Mouse (Mus musculus) A20 (cell line): ENCODE measurements around the gene Gp1ba.
A peak's percentile ranks its signal among the peaks of the same experiment; 100 is the strongest.

Source experiments
- DNase-seq: peaks from one replicate; pipeline ENCODE4 v3.0.0-alpha.2; 2011; ENCODE audit warnings: low read depth, low spot score

Gp1ba gene

DNA sequence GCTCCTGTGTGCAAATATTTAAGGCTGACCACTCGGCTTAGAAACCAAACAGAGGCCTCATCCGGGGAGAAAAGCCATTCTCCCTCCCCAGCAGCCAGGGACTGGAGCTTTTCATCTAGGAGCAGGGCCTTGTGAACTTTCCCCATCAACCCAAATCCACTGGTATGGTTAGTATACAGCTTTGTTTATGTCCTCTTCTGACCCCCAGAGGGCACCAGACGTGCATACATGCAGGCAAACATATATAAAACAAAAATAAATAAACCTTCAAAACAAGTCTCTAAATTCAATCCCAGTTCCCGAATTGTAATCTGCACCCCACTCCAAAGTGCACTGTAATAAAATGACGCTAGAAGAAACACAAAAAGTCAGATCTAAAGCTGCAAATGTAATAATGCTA lies 9.4 kb upstream of the Gp1ba start:
- DNase-seq, result peak; percentile 72

DNA sequence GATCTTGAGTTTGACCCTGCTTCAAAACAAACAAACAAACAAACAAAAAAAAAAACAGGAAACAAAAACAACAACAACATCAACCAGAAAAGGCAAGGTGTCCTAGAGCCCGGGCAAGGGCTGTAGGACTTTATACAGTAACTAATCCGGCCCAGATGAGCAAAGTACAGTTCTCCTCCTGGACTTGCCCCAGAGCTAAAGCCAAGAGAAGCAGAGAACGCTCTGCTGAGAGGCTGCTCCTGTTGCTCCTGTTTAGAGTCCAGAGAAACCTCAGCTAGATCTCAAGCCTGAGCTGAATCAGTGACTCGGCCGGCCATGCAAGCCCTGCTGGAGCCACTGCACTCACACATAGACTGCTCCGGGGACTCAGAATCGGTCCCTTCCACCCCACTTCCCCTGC lies 8.8 kb upstream of the Gp1ba start:
- no peak for DNase-seq

DNA sequence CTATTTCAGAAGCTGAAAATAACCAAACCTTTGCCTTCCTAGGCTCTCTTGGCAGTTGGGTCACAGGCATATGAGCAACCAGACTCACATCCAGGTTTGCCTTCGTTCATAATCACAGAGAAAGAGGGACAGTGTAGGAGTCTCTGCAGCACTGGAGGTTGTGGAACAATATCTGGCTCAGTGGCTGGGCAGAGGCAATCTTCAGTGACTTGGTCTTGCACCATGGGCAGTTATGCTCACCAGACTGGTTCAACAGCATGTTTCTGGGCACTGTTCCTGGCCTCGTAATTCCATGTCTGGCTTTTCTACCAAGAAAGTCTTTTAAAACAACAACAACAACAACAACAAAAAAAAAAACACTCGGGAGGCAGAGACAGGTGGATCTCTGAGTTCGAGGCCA lies 3.3 kb upstream of the Gp1ba start:
- DNase-seq, result no peak

DNA sequence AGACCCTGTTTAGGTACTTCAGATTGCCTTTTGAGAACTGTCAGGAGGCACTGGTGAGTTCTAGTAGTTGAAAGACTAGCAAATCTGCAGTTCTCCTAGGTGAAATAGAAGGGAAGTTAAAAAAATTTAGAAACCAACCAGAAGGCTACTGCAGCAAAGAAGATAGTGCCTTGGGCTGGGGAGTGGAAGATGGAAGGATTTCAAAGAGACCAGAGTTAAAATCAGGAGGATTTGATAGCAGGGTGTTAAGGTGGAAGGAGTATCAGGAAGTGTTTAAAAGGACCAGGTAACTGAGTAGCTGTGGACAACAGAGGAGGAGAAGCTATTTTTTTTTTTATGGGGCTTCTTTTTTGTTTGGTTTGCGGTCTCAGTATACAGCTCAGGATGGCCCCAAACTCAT lies 1.2 kb upstream of the Gp1ba start:
- DNase-seq, result no peak

DNA sequence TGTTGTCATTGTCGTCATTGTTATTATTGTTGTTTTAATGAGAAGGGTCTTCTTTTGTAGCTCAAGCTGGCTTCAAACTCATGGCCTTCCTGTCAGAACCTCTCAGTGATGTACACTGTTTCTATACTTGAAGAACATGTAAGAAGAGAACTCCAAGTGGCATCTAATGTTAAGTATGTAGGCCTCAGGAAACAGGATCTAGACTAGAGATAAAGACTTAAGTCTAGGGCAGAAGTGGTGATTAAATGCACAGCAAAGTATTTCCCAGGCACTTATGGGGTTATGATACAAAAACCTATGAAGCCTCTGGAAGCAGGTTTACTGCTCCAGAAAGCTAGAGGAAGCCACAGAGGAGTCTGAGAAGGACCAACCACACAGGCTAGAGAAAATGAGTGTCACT lies 629 bp upstream of the Gp1ba start:
- DNase-seq, result no peak

DNA sequence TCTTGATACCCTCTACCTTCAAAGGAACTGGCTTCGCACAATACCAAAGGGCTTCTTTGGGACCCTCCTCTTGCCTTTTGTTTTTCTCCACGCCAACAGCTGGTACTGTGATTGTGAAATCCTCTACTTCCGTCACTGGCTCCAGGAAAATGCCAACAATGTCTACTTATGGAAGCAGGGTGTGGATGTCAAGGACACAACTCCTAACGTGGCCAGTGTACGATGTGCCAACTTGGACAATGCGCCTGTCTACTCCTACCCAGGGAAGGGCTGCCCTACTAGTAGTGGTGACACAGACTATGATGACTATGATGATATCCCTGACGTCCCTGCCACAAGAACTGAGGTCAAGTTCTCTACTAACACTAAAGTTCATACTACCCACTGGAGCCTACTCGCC lies 1.1 kb downstream of the Gp1ba start:
- no peak for DNase-seq

DNA sequence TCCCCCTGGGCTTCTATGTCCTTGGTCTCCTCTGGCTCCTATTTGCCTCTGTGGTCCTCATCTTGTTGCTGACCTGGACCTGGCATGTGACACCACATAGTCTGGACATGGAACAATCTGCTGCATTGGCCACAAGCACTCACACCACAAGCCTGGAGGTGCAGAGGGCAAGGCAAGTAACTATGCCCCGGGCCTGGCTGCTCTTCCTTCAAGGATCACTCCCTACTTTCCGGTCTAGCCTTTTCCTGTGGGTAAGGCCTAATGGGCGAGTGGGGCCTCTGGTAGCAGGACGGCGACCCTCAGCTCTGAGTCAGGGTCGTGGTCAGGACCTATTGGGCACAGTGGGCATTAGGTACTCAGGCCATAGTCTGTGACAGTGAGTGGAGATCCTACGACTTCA lies 2.3 kb downstream of the Gp1ba start:
- DNase-seq, result no peak

DNA sequence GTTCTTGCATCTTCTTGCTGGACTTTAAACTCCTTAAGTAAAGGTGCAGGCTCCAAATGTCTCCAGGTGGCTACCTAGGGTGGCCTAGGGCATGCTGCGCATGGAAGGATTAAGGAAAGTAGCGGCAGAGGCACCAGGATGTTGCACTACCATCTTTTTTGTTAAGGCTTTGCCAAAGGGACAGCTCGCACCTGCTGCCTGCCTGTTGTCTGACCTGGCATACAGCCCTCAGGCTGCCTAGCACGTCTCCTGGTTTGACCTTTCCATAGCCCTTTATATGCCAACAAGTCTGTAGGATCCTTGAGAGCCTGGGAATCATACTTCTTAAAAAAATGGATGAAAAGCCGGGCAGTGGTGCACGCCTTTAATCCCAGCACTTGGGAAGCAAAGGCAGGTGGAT lies 4.1 kb downstream of the Gp1ba start:
- DNase-seq, result no peak

DNA sequence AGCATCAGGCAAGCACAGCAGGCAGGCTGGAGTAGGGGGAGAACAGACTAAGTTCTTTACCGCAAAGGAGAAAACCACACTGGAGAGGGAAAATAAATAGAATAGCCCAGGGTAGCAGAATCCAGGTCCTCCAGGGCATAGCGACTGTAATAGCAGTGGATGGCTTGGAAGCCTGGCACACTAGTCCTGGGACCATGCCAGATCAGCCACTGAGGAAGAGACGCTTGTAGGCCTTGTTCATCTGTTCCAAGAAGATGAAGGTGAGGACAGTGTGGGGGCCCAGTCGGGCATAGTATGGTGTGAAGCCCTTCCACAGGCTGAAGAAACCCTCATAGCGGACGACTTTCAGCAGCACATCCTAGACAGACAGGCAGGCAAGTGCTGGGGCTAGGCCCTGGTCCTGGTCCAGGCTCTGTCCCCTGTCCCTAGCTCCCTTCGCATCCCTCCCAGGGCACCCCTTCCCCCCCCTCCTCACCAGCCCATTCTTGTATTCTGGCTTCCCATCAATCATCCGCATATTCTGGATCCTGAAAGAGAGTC lies 5.7 kb downstream of the Gp1ba start:
- no peak for DNase-seq

DNA sequence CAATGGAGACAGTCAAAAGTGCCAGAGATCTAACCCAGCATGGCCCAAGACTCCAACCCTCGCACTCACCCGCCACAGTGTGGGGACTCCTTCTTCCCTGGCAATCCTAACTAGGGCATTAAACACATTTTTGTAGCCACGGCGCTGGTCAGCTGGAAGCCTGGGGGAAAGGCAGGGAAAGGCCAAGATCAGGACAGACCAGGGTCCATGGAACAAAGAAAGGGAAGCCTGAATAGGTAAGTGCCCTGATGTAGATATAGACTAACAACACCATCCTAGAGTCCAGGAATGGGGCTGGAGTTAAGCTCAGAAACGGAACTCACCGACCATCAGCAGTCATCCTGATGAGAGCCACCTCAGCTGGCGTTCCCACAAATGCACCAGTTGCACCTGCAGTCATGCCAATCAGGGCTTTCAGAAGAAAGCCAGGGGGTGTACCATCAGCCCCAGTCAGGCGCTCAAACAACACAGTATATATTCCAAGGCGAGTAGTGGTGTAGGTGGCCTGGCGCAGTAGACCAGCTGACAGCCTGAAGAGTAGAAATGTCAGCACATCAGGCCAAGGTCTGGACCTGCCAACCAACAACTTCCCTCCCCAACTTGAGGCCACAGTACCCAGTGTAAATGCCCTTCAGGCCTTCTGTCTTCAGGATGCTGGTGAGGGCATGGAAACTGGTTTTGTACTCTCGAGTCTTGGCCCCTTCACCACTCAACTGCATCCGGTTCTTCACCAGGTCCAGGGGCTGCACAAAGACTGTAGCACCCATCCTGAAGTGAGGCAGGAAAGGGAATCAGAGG lies 6.7 kb downstream of the Gp1ba start:
- DNase-seq, result no peak

DNA sequence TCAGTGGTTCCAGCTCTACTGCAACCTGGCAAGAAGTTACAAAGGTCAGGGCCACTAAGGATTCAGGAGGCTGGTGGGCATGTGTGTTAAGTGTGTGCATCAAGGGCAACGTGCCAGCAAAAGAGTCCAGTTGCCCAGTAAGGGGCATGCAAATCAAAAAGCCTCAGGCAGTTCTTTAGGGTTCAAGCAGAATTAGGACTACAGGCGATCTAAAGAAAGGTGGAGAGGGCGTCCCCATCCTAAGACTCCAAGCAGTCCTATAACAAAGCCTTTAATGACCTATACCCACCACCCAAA lies 7.3 kb downstream of the Gp1ba start:
- no peak for DNase-seq

DNA sequence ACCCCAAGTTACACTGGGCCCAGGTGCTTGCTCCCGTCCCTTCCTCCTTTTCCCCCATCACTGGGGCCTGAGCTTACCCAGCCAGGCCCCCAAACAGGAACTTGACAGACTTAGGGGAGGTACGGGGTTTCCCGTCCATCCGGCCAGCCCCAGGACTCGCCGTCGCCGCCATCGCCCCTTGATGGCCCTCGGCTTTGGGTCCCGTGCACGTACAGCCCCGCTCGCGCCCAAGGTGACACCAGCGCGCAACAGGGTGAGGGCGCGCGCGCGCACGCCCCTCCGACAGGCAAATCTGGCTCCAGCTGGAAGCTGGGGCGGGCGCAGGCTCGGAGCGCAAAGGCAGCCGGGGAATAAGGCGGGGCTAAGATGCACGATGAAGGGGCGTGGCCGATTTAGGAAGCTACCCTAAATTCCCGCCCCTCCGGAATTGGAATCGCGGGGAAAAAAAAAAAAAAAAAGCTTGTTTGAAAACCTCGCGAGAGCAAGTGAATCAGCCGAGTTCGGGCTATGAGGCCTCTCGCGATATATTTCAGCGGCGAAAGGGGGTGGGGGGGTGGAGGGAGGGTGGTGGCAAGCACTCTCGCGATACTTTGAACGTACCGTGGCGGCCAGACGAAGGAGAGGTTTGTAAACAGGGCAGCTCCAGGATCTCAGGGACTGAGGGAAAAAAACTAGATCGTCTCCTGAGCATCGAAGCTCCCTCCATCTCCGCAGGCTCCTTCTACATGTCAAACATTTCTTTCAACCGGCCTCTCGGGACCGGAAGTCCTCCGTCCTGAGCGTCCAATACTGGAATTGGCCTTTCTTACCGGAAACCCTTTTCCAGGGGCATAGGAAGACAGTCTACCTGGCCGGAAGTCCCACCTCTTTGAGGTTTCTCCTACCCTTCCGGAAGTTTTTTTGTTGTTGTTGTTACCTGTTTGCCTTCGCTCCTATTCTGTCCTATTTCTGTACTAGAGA lies 8.0 kb downstream of the Gp1ba start, which contains the start of the genes Rnf167 and Slc25a11:
Gene Rnf167, plus strand, starts transcription at position 545 of the 960 bp plus-strand sequence.
Gene Slc25a11, minus strand, starts transcription at position 789 of the 960 bp plus-strand sequence.
- DNase-seq, result peak; percentile 100

DNA sequence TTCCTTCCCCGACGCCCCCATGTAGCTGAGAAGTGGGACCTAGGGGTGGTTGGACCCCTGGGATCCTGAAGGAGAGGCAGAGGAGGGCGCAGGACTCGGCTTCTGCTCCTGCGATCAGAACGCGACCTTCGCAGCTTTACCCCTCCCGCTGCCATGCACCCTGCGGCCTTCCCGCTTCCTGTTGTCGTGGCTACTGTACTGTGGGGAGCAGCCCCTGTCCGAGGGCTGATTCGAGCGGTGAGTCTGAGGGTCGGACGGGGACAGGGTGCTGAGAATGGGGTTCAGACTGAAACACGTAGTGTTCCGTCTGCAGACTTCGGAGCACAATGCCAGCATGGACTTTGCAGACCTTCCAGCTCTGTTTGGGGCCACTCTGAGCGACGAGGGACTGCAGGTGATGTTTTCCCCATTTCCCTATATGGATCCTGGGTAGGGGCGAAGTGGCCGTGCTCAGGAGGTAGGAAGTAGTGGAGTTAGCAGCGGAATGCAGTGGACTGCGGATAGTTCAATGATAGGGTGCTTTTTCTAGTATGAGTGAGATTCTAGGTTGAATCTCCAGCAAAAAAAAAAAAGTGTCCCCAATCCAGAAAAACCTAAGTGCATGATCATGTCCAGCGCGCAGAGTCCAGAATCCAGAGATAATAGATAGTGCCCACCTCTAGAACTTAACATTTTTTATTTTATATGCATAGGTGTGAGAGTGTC lies 8.9 kb downstream of the Gp1ba start:
- no peak for DNase-seq

DNA sequence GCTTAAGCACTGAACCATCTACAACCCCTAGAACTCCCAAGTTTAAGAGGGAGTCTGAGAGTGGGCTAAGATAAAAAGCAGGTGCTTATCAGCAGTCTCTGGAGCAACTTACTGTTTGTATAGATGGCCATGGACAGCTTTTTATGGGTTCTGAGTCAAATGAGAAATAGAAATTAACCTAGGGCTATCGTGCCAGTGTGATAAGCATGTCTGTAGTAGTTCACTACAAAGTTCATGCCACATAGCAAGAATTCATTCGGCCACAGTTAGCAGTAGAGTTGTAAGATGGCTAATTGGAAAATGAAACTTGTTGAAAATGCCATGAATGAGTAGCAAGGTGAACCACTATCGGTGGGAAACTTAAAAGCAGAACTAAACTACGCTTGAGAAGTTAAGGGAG lies 9.6 kb downstream of the Gp1ba start:
- DNase-seq, result peak; percentile 76

DNA sequence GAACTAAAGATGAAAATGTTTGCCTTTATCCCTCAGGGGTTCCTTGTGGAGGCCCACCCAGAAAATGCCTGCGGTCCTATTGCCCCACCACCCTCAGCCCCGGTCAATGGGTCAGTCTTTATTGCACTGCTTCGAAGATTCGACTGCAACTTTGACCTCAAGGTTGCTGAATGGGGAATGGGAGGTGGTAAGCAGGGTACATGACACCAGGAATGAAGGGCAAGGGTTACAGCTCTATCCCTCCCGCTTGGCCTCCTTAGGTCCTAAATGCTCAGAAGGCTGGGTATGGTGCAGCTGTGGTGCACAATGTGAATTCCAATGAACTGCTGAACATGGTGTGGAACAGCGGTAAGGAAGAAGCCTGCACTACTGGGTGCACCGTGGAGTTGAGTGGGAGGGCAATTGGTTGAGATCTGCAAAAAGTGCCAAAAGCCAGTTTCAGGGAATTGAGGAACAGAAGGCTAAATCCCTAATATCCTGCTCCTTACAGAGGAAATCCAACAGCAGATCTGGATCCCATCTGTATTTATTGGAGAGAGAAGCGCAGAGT lies 10.3 kb downstream of the Gp1ba start:
- DNase-seq, result no peak

DNA sequence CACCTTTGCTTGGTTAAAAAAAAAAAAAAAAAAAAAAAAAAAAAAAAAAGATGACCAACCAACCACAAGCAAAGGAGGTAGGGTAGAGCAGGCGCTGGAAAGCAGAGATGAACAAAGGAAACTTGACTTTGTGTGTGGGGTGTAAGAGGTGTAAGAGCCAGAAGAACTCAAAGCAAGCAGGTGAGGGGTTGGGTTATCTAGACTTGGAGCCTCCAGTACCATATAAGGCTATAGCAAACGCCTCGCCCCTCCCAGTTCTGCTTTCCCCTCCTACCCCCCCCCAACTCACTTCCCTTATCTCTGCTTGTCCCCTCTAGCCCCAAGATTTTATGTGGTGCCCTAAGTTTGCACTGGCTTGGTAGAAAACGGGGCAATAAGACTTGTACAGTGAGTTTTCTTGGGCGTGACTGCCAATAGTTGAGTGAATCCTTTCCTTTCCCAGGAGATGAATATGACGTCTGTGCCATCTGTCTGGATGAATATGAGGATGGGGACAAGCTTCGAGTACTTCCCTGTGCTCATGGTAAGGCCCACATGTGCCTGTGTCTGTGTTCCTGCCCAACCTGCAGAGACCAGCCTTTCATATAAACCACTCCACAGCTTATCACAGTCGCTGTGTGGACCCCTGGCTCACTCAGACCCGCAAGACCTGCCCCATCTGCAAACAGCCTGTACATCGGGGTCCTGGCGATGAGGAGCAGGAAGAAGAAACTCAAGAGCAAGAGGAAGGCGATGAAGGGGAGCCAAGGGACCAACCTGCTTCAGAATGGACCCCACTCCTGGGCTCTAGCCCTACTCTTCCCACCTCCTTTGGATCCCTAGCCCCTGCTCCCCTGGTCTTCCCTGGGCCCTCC lies 11.6 kb downstream of the Gp1ba start:
- DNase-seq, result peak; percentile 91

DNA sequence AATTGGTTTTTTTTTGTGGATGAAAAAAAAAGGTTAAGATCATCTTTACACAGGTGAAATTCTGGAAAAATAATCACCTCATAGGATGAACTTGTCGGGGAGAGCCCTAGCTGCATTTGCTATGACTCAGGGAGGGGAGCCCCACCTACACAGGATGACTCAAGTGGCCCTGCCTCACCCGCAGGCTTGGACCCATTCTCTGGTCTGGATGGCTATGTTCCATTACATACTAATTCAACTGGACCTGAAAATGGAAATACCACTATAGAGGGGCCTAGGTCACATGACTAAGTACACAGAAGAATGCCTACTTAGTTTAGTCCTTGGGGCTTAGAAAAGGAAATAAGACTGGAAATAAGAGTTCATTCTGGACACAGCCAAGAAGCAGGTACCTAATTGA lies 12.5 kb downstream of the Gp1ba start:
- peak; percentile 47 for DNase-seq

DNA sequence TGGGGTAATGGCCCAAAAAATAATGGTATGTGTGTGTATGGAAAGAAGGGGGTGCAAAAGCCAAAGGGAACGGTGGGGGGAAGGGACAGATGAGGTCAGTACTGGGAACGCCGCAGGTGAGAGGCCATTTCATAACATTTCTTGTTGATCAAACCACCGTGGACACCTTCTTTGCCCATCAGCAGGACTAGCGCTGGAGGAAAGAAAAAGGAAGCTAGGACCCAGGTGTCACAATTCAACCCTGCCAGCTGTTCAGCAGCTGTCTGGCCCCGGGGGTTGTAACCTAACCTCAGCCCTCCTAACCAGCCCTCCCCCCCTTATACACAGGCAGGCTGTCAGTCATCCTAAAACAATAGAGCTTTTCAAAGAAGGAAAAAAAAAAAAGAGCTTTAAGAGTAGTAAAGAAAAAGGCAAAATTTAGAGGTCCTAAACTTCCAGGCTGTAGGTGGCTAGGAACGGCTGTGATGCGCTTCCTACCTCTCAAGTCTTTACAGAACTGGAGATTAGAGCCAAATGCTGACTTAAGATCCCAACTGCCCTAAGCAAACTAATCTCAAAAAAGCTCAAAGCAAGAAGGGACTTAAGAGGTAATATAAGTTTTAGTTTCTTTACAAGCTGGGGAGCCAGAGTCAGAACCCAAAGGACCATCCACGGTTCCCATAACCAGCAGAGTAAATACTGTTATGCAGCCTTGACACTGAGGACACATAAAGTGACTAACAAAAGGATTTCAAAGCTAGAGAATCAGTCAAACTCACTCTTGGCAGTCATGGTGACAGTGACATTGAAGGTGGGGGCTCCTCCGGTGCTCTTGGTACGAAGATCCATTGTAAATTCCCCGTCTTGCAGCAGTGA lies 13.3 kb downstream of the Gp1ba start:
- DNase-seq, result peak; percentile 84

DNA sequence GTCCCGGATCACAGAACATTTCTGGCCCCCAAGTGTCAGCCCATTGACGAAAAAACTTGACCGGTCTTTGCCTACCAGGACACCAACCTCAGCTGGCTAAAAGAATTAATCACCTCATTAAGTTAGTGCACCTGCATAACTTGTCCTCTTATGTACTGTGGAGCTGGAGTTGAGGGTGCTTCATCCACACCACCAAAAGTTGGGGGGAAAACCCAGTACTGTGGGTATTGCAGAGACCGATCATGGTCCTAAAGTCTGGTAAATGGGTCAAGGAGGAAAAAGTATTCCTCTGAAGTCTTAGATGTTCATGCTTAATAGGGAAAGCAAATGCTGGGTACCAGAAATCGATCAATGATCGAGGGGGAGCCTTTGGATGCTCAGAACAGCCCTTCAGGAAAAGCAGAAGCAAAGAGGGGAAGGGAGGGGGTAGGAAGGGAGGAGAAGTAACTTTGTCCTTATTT lies 14.0 kb downstream of the Gp1ba start:
- DNase-seq, result no peak
